Mouse (Mus musculus) heart, adult 2 months (tissue): ENCODE measurements around the gene Srsf5.
A peak's percentile ranks its signal among the peaks of the same experiment; 100 is the strongest.

Experiments
- EP300 ChIP-seq: fragments of 200-500 bp; IDR thresholded peaks from 2 replicates; pipeline ENCODE4 v1.6.1; 2011; ENCODE audit warnings: low read depth, low read length, control low read depth; ENCODE audit not compliant: insufficient read depth
- POLR2A ChIP-seq: fragments of 200-500 bp; IDR thresholded peaks from 2 replicates; pipeline ENCODE4 v1.6.1; 2011; ENCODE audit warnings: mild to moderate bottlenecking, low read depth, low read length, control low read depth; ENCODE audit not compliant: insufficient read depth

DNA sequence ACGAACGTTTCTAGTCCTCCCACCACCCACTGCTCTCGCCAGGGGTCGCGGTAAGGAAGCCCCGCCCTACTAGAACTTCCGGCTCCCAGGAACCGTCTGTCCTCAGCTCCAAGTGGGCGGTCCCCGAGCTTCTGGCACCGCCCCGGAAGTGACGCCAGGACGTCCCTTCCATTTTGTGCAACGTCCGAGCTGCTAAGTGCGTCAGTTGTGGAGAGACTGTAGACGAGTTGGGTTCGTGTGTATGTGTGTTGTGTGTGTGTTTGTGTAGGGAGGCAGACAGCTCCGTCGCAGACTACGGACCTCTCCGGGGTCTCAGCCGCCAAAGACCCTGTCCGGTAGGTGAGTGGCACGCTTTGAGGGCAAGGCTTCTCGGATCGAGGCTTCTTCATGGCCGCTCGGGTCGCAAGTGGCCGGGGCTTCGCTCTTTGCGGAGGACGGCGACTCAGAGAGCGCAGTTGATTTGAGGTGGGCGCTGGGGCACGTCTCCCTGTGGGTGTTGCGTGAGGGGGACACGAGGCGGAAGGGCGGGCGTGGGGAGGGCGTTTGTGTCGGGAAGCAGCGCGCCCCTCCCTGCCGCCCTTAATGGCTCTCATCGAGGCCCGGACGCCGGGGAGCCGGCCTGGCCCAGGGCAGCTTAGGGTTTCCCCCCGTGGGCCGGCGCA, at the start of gene Srsf5:
- TF ChIP-seq POLR2A (peak; percentile 100), EP300 (peak; percentile 92)
